Mouse (Mus musculus) hematopoietic stem cell, adult 5-6 weeks (primary cell): Measurements from ENCODE around the gene Fam124a. TPM values are rescaled to one million over a fixed set of nuclear protein-coding genes. Genes with fewer than 3 reads are reported as not detected.

Source experiments
- ATAC-seq, 2 experiments: fragments of 125-278 bp in 1 of 2; replicated peaks in 1 of 2; 2 replicates each; pipeline ENCODE4 v1.8.0; 2016 to 2017; ENCODE audit warnings: inconsistent platforms in 2 of 2, mild to moderate bottlenecking in 2 of 2, moderate number of reproducible peaks in 2 of 2, low read depth in 1 of 2, moderate TSS enrichment in 1 of 2; ENCODE audit not compliant: low FRiP score in 2 of 2, poor library complexity in 2 of 2, severe bottlenecking in 2 of 2, insufficient read depth in 1 of 2, low TSS enrichment in 1 of 2
- total RNA-seq: library from RNA; stranded (forward); fragments of 172-1452, 232-1000 nt; gene quantifications from 2 replicates; pipeline ENCODE4 v1.2.3, GENCODE M21; 2017

The Fam124a gene
- total RNA-seq = 0.13 TPM in 1 of 2 replicates, not detected in the other

DNA sequence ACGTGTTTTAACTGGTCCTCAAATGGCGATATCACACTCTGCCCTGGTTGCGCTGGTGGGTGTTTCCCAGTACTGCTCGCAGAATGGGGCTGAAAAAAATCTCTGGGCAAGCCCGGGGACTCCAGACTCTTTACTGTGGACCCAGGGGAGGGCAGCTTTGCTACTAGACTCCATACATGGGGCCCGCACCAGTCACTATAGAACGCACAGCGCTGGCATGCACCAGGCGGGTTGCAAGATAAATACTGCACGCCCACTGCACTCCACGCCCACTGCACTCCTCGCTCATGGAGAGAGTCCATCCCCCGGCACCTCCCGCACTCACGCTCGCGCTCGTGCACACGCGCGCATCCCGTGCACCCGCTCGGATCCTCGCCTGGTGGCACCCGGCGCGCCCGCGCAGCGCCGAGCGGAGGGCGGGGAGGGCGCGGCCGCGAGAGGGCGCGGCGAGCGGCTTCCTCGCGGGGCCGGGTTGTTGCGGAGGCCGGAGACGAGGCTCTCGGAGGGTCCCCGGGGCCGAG, at the start of gene Fam124a:
Gene Fam124a (plus strand): TSS at position 429 of the 521 bp plus-strand sequence.
- ATAC-seq = peak; percentile 53 to 78

DNA sequence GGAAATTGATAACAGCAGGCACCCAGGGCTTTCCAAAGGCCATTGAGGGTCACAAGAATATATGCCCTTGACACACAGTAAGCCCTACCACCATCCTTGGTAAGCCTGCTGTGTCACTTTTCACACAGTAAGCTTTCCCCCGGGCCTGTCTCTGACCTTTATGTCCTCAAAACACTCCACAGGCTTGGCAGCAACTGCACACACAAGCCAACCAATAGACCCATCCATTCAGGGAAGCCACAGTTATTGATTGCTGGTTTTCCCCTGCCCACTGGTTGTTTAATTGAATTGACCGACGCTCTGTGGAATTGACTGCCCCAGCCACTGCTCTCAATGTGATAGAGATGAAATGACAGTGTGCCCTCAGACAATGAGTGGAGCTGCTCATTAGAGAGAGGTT, 49.3 kb upstream of the Fam124a start:
- ATAC-seq = no peak

DNA sequence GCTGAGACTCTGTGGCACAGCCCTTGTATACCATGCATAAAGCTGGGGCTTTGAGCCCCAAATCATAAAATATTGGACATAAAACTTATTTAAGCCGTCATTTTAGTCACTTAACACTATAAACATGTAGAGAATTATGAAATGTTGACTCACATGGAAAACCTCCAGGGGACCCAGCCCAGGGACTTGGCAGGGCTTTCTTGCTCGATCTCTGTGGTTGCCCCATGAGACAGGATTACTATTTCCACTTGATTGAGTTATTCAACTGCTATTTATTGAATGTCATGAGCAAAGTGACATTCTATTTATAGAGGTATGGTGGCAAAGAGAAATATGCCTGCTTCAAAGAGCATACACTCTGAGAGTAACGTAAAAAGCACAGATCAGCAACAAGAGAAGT, 46.2 kb upstream of the Fam124a start:
- no peak for ATAC-seq

DNA sequence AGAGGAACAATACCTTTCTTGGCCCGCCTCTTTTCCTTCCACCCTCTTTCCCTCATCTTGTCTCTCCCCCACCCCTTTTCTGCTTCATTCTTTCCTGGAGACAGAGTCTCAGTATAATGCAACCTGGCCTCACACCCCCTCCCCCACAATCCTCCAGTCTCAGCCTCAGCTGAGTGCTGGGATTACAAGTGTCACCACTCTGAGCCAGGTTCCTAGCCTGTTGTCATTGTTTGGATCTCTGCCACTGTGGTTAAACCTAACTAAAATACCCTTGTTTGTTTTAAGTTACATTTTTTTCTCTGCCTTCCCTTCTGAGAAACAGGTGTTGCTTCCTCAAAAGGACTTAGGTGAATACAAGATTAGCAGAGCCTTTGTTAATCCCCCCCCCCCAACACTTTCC, 42.7 kb upstream of the Fam124a start:
- ATAC-seq = no peak

DNA sequence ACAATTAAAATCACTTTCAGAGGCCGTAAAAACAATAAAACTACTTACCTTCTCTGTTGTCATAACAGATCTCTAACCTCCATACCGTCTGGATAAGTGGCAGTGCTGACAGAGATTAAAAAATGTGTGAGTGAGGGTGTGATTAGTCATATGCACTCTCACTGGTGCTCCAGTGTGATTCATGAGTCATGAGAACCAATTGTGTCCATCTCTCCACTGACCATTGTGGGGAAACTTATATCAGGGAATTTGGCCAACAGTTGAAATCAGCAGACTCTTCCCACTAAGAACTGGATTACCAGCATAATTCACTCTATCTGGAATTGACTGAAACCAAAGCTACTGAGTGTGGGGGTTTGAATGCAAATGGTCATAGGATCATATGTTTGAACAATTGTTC, 24.6 kb upstream of the Fam124a start:
- ATAC-seq = no peak

DNA sequence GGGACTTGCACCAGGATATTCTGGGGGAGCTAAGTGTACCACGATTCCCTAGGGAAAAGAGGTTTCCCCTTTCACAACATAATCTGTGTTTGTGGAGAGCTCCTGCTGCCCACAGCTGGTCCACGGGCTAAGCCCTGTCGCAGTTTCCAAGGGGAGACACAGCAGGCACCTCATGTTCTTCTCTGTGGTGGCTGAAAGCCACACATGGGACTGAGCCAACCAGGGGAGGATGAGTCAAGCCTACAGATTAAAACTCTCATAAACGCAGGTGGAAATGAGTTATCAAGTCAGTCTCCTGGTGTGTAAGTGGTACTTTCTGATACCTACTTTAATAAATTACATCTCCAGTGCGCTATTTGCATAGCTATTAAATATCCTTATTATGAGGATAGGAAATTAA, 19.4 kb upstream of the Fam124a start:
- ATAC-seq = no peak

GRCm38 (mm10) chr14:62536988-62537387, 18.5 kb upstream of the Fam124a start:
- no peak for ATAC-seq

GRCm38 (mm10) chr14:62539834-62540233, 15.7 kb upstream of the Fam124a start:
- no peak for ATAC-seq

DNA sequence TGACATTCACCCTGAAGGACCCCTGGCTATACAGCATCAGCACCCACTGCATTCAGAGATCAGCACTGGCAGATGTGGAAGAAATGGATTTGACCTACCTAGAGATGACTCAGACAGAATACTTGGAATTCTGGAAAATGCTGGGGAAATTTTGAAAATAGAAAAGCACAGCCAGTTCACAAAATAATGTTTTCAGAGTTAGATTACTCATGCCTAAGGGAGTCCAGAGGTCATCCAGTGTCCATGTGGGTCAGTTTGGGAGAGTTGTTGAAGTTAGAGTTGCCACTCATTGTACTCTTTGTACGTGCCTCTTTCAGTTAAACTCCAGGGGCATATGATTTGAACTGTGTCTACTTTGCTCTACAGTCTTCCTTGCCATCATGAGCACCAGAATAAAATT, 13.8 kb upstream of the Fam124a start:
- no peak for ATAC-seq

- ATAC-seq = no peak
Observed at GRCm38 (mm10) chr14:62546296-62546695, 9.2 kb upstream of the Fam124a start.

GRCm38 (mm10) chr14:62546746-62547145, 8.8 kb upstream of the Fam124a start:
- no peak for ATAC-seq

GRCm38 (mm10) chr14:62550121-62550520, 5.4 kb upstream of the Fam124a start:
- ATAC-seq = no peak

DNA sequence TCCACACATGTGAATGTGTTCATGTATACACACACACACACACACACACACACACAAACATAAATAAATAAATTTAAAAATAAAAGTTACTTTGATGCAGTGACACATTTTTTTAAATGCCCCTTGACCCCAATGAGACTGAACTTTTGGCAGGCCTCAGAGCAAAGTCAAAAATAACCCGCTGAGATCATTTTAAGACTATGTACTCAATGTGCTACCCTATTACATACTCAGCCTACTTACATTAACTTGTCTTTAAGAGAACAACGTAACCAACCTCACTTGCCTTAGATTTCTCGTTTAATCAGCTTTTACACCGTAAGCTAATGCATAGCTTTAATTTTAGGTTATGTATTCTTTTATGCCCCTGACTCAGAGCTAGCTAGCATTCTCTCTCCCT, 2.8 kb upstream of the Fam124a start:
- ATAC-seq = no peak

DNA sequence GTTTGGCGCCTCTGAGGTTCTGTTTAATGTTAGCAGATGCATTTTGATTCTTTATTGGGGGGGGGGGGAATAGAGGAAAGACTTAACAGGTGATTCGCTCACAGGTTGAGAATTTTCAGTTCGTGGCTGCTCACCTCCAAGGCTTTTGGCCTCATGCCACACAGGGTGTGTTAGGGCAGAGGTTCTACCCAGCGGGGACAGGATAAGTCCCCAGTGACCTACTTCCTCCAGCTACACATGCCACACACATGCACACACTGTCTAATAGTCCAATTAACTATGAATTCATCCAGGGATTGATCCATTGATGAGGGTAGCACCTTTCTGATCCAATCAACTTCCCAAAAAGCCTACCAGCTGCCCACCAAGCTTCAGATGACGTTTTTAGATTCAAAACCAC, 1.8 kb upstream of the Fam124a start:
- ATAC-seq = no peak

DNA sequence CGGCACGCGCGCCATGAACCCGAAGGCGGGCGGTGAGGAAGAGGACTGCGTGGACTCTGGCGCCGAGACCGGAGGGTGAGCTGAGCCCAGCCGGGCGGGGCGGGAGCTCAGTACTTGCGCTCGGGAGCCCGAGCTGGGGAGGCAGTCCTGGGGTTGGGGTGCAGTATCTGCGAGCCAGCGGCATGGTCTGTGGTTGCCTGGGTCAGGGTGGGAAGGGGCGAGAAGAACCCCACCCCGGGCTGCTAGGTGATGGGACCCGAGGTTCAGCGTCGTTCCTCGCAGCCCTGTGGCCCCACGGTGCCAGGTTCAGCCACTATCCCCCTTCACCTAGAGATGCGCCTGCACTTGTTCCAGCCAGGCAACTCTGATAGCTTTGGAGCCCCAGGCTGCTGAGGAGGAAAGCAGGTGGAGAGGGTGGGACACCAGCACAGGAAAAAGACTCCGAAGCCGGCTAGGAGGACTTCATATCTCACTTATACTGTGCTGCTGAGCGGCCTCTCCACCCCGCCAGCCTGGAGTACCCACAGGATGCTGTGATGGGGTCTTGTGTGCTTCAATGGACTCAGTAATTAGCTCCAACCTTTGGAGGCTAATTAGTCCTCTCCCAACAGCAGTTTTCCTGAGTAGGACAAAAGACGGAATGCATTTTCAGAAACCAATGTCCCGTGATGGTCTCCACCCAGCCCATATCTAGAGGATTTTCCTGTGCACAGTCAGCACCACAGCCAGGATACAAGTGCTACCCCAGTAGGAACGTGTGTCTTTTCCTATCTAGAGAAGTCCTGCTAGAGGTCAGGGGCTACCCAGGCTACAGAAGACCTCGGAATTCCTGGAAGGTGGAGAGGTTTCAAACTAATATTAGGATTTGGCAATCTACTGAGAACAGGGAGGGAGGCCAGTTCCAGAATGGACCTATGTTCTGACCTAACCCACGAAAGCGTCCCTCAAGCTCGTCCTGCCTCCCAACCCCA, 588 bp downstream of the Fam124a start:
- peak in 1 of 2 experiments; percentile 10; a peak in 1 of 4 replicates for ATAC-seq

DNA sequence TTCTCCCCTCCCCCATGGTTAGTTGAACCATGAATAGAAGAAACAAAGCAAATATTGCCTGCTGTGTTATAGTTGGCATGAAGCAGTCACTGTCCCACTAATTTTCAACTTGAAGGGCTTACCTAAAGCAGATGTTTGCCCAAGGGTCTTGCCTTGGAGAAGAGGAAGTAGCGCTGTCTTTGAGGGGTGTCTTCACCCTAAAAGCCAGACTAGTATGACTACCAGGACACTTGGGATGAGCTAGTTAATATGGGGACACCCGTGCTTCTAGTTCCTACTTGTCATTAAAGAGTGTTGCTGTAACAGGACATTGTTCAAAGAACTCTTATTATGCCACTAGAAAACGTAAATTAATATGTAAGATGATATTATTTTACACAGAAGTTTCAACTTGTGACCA, 1.6 kb downstream of the Fam124a start:
- no peak for ATAC-seq

- ATAC-seq = no peak
Observed at GRCm38 (mm10) chr14:62561875-62562748, 6.6 kb downstream of the Fam124a start.

- no peak for ATAC-seq
Observed at GRCm38 (mm10) chr14:62563679-62564078, 8.1 kb downstream of the Fam124a start.
